Mouse (Mus musculus) forebrain, embryonic 14.5 days (tissue): ENCODE measurements around the gene 4930415O20Rik. TPM values are rescaled to one million over a fixed set of nuclear protein-coding genes. Genes with fewer than 3 reads are reported as not detected.
A peak's percentile ranks its signal among the peaks of the same experiment; 100 is the strongest.

Experiments
- ATAC-seq: fragments of 200-750 bp; cut with Nextera tagmentation; 2 replicates; pipeline ENCODE4 v1.8.0; 2017; ENCODE audit warnings: mild to moderate bottlenecking, moderate library complexity
- DNase-seq: peaks from one replicate; pipeline ENCODE4 v3.0.0-alpha.2; 2015; ENCODE audit warnings: low spot score
- H3K27ac ChIP-seq: fragments of 300-500 bp; sonication (generic); 2 replicates; pipeline ENCODE4 v1.5.1; 2014; ENCODE audit warnings: low read depth, mild to moderate bottlenecking, control low read depth, low read length, moderate library complexity
- H3K27me3 ChIP-seq: fragments of 300-500 bp; sonication (generic); replicated peaks from 2 replicates; pipeline ENCODE4 v1.6.1; 2014; ENCODE audit warnings: low read length, control low read depth, mixed read lengths; ENCODE audit not compliant: control insufficient read depth, insufficient read depth
- H3K36me3 ChIP-seq: fragments of 300-500 bp; sonication (generic); 2 replicates; pipeline ENCODE4 v1.6.1; 2014; ENCODE audit warnings: low read length, control low read depth; ENCODE audit not compliant: control insufficient read depth, insufficient read depth
- H3K4me1 ChIP-seq: fragments of 300-500 bp; sonication (generic); 2 replicates; pipeline ENCODE4 v1.6.1; 2014; ENCODE audit warnings: antibody characterized with exemption, low read length, control low read depth; ENCODE audit not compliant: control insufficient read depth, insufficient read depth
- H3K4me2 ChIP-seq: fragments of 300-500 bp; sonication (generic); 2 replicates; pipeline ENCODE4 v1.6.1; 2014; ENCODE audit warnings: mild to moderate bottlenecking, control low read depth, low read length
- H3K4me3 ChIP-seq: fragments of 300-500 bp; sonication (generic); 2 replicates; pipeline ENCODE4 v1.5.1; 2014; ENCODE audit warnings: low read depth, low read length, control low read depth
- H3K9ac ChIP-seq: fragments of 300-500 bp; sonication (generic); 2 replicates; pipeline ENCODE4 v1.6.1; 2014; ENCODE audit warnings: mild to moderate bottlenecking, low read length, control low read depth, moderate library complexity
- H3K9me3 ChIP-seq: fragments of 300-500 bp; sonication (generic); replicated peaks from 2 replicates; pipeline ENCODE4 v1.6.1; 2016; ENCODE audit warnings: low read length, control low read depth, mixed read lengths; ENCODE audit not compliant: control insufficient read depth
- WGBS: fragments of 180-500 bp; shearing (Covaris S2); extraction: QIAGEN DNeasy Blood & Tissue Kit; methylation state at CpG from one replicate; pipeline ENCODE4 v1.1.7; 2014; 5-methylcytosine and 5-hydroxymethylcytosine counted together
- polyA plus RNA-seq: library from polyadenylated mRNA; unstranded; fragments of >200 nt; fragmentation: Nextera tagmentation; extraction: Ambion mirVana; gene quantifications from 2 replicates; pipeline ENCODE4 v1.2.1, GENCODE M21; 2014

The 4930415O20Rik gene
- polyA plus RNA-seq, 1 experiment from 2014 or later: not detected

- no peak overlapping the region for H3K27ac ChIP-seq
- H3K9me3 ChIP-seq: no peaks in the 10 kb centered on the region
- H3K36me3 ChIP-seq: peaks cover 94% of the 10 kb centered on the region
- H3K4me2 ChIP-seq: no peak overlapping the region
- no peaks in the 10 kb centered on the region for H3K27me3 ChIP-seq
- DNase-seq (no peak), ATAC-seq (no peak)
- no peak overlapping the region for H3K9ac ChIP-seq
- 92% methylated on average over 5 of the region's 5 CpGs for WGBS
- H3K4me3 ChIP-seq: no peak overlapping the region
- H3K4me1 ChIP-seq: no peaks in the 10 kb centered on the region
These were observed 24.2 kb downstream of the 4930415O20Rik start for GRCm38 (mm10) chr15:98595049-98595448.

GRCm38 (mm10) chr15:98596609-98597008 lies 25.8 kb downstream of the 4930415O20Rik start:
- ATAC-seq (no peak), DNase-seq (no peak)
- Histone ChIP-seq H3K4me1 (no peaks in the 10 kb centered on the region), H3K9ac (no peak overlapping the region), H3K27me3 (no peaks in the 10 kb centered on the region), H3K27ac (no peak overlapping the region), H3K36me3 (peaks cover 95% of the 10 kb centered on the region), H3K9me3 (no peaks in the 10 kb centered on the region), H3K4me3 (no peak overlapping the region), H3K4me2 (no peak overlapping the region)
- 94% methylated on average over 14 of the region's 14 CpGs for WGBS

GRCm38 (mm10) chr15:98600036-98600709 lies 29.4 kb downstream of the 4930415O20Rik start:
- Histone ChIP-seq H3K9me3 (no peaks in the 10 kb centered on the region), H3K27me3 (no peaks in the 10 kb centered on the region), H3K9ac (no peak overlapping the region), H3K36me3 (peaks cover 84% of the 10 kb centered on the region), H3K4me2 (no peak overlapping the region), H3K4me3 (no peak overlapping the region), H3K27ac (no peak overlapping the region), H3K4me1 (peaks cover 3% of the 10 kb centered on the region; the same call in 1 of the 2 replicates)
- 88% methylated on average over 12 of the region's 12 CpGs for WGBS
- ATAC-seq: no peak
- no peak for DNase-seq

- no peak overlapping the region for H3K4me2 ChIP-seq
- H3K9me3 ChIP-seq: no peaks in the 10 kb centered on the region
- ATAC-seq (no peak), DNase-seq (no peak)
- H3K4me3 ChIP-seq: no peak overlapping the region
- WGBS: 85% methylated on average over 7 of the region's 7 CpGs
- H3K27ac ChIP-seq: no peak overlapping the region
- H3K9ac ChIP-seq: 0 out of 2 replicates have a peak overlapping the region, but pooled peaks have one; percentile 13
- H3K4me1 ChIP-seq: peaks cover 3% of the 10 kb centered on the region; the same call in 1 of the 2 replicates
- H3K27me3 ChIP-seq: no peaks in the 10 kb centered on the region
- peaks cover 71% of the 10 kb centered on the region for H3K36me3 ChIP-seq
These were observed 31.0 kb downstream of the 4930415O20Rik start for GRCm38 (mm10) chr15:98601832-98602190.

GRCm38 (mm10) chr15:98602191-98602881 lies 31.5 kb downstream of the 4930415O20Rik start:
- Histone ChIP-seq H3K27me3 (no peaks in the 10 kb centered on the region), H3K27ac (no peak overlapping the region), H3K4me2 (no peak overlapping the region), H3K9me3 (no peaks in the 10 kb centered on the region), H3K4me3 (no peak overlapping the region), H3K4me1 (peaks cover 4% of the 10 kb centered on the region; the same call in 1 of the 2 replicates), H3K9ac (peak overlapping the region; percentile 32), H3K36me3 (peaks cover 65% of the 10 kb centered on the region)
- DNase-seq (no peak), ATAC-seq (no peak)
- WGBS: 69% methylated on average over 13 of the region's 13 CpGs

GRCm38 (mm10) chr15:98602921-98603458 lies 32.2 kb downstream of the 4930415O20Rik start:
- peak overlapping the region; percentile 32; the same call in 1 of the 2 replicates for H3K9ac ChIP-seq
- H3K27me3 ChIP-seq: no peaks in the 10 kb centered on the region
- DNase-seq: no peak
- H3K4me1 ChIP-seq: peaks cover 10% of the 10 kb centered on the region
- H3K36me3 ChIP-seq: peaks cover 59% of the 10 kb centered on the region
- H3K4me3 ChIP-seq: no peak overlapping the region
- H3K4me2 ChIP-seq: no peak overlapping the region
- WGBS: 48% methylated on average over 4 of the region's 4 CpGs
- H3K9me3 ChIP-seq: no peaks in the 10 kb centered on the region
- no peak for ATAC-seq
- no peak overlapping the region for H3K27ac ChIP-seq

- H3K9ac ChIP-seq: no peak overlapping the region
- H3K36me3 ChIP-seq: peaks cover 49% of the 10 kb centered on the region
- H3K4me2 ChIP-seq: no peak overlapping the region
- no peaks in the 10 kb centered on the region for H3K9me3 ChIP-seq
- no peak overlapping the region for H3K27ac ChIP-seq
- DNase-seq: no peak
- H3K4me1 ChIP-seq: peaks cover 16% of the 10 kb centered on the region
- 93% methylated on average over 24 of the region's 24 CpGs for WGBS
- H3K27me3 ChIP-seq: no peaks in the 10 kb centered on the region
- ATAC-seq: no peak
- no peak overlapping the region for H3K4me3 ChIP-seq
These were observed 33.3 kb downstream of the 4930415O20Rik start for GRCm38 (mm10) chr15:98604041-98604575.

- ATAC-seq (no peak), DNase-seq (no peak)
- H3K27me3 ChIP-seq: no peaks in the 10 kb centered on the region
- H3K4me3 ChIP-seq: no peak overlapping the region
- peaks cover 16% of the 10 kb centered on the region for H3K4me1 ChIP-seq
- H3K9ac ChIP-seq: no peak overlapping the region
- H3K4me2 ChIP-seq: no peak overlapping the region
- H3K36me3 ChIP-seq: peaks cover 32% of the 10 kb centered on the region
- no peaks in the 10 kb centered on the region for H3K9me3 ChIP-seq
- H3K27ac ChIP-seq: no peak overlapping the region
- WGBS: 94% methylated on average over 12 of the region's 12 CpGs
These were observed 35.3 kb downstream of the 4930415O20Rik start for GRCm38 (mm10) chr15:98606051-98606536.
